16 mouse cellular contexts compared by ENCODE assay signal in the genomic region with DNA sequence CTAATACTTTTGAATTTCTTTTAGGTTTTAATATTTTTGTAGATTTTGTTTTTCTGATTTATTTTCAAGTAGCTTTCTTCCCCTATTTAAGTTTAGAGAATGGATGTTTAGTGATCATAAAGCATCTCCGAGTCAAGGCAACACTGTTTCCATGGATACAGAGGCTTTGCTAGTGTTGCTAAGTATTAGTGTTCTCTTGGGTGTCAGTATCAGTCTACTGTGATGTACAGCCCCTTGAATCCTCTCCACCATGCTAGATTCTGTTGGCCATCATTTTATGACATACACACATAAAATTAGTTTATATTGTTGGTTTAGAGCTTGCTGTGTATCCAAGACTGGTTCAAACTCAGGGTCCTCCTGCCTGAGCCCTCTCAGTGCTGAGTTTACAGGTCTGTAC.
"Had no signal": no experiment of that assay in that cellular context is flagged by ENCODE, and none has a peak within 500 bp of the region (broad histone marks: within the 10 kb centered on the region; RNA-seq: fewer than 3 reads in every experiment).

No protein-coding gene starts in this region.

- H3K4me2 ChIP-seq: limb, embryonic 15.5 days; liver, embryonic 12.5 days; lung, embryonic 14.5 days; midbrain, embryonic 12.5 days; midbrain, embryonic 15.5 days; stomach, embryonic 15.5 days had no signal

- H3K4me3 ChIP-seq: limb, embryonic 15.5 days; liver, embryonic 12.5 days; megakaryocyte, embryonic 14.5 days; midbrain, embryonic 12.5 days; midbrain, embryonic 15.5 days; stomach, embryonic 15.5 days had no signal

- H3K27ac ChIP-seq: limb, embryonic 15.5 days; liver, embryonic 12.5 days; liver, embryonic 14.5 days; macrophage; midbrain, embryonic 12.5 days; midbrain, embryonic 15.5 days; stomach, embryonic 15.5 days; stomach, postnatal 0 days had no signal

- DNase-seq: lung, adult 18-20 months; lung, embryonic 14.5 days; lung, postnatal 14 days; lung, postnatal 36 days; right cerebral cortex, postnatal 14 days; thymus, postnatal 14 days; thymus, postnatal 36 days had no signal

- H3K9ac ChIP-seq: limb, embryonic 15.5 days; liver, embryonic 12.5 days; liver, embryonic 14.5 days; lung, embryonic 14.5 days; midbrain, embryonic 12.5 days; midbrain, embryonic 15.5 days; stomach, embryonic 15.5 days had no signal

- H3K9me3 ChIP-seq: limb, embryonic 15.5 days; liver, embryonic 12.5 days; megakaryocyte, embryonic 14.5 days; midbrain, embryonic 12.5 days; midbrain, embryonic 15.5 days; stomach, embryonic 15.5 days had no signal

- H3K36me3 ChIP-seq: midbrain, embryonic 15.5 days; stomach, embryonic 15.5 days had no signal

- H3K27me3 ChIP-seq: limb, embryonic 15.5 days; liver, embryonic 12.5 days; megakaryocyte, embryonic 14.5 days; midbrain, embryonic 12.5 days; midbrain, embryonic 15.5 days; stomach, embryonic 15.5 days had no signal

- H3K4me1 ChIP-seq: limb, embryonic 15.5 days; liver, embryonic 12.5 days; midbrain, embryonic 12.5 days; midbrain, embryonic 15.5 days; stomach, embryonic 15.5 days had no signal

- ATAC-seq: liver, embryonic 12.5 days; midbrain, embryonic 15.5 days had no signal
